Mouse (Mus musculus): ENCODE results near the gene Klkb1. TPM values are rescaled to one million over a fixed set of nuclear protein-coding genes. Genes with fewer than 3 reads are reported as not detected.
"Not testable (repeated sequence)": the region's sequence is repeated elsewhere in the genome, so short reads cannot be mapped to it uniquely, and the experiment has no call there.

Gene Klkb1
- total RNA-seq (2021): under 1 TPM in 1 of 2 experiments, not detected in 1; 0.10 TPM

- intact Hi-C loops (cut with DNase I): no loop called here
Measured at GRCm38 (mm10) chr8:45294687-45295086, at the start of gene Klkb1. Gene Klkb1, minus strand, starts transcription at chr8:45294859.

GRCm38 (mm10) chr8:45344298-45344697, 49.6 kb upstream of the Klkb1 start:
- intact Hi-C loops (cut with DNase I): no loop called here
- DNase-seq: no peak

More at GRCm38 (mm10) chr8:45294687-45295086, at the start of gene Klkb1:
- DNase-seq: no peak

- DNase-seq: no peak
- intact Hi-C loops (cut with DNase I): no loop called here
Measured at GRCm38 (mm10) chr8:45341630-45342628, 47.3 kb upstream of the Klkb1 start.

GRCm38 (mm10) chr8:45333493-45333892, 38.8 kb upstream of the Klkb1 start:
- intact Hi-C loops (cut with DNase I): no loop called here
- DNase-seq: no peak

GRCm38 (mm10) chr8:45332685-45333409, 38.2 kb upstream of the Klkb1 start, which contains the start of gene Cyp4v3:
Gene Cyp4v3, minus strand, starts transcription at chr8:45333216.
- peak; percentile 56 for DNase-seq
- intact Hi-C loops (cut with DNase I): no loop called here

GRCm38 (mm10) chr8:45330856-45331255, 36.2 kb upstream of the Klkb1 start:
- no peak for DNase-seq
- intact Hi-C loops (cut with DNase I): no loop called here

- intact Hi-C loops (cut with DNase I): no loop called here
- DNase-seq: no peak
Measured at GRCm38 (mm10) chr8:45329206-45329980, 34.7 kb upstream of the Klkb1 start.

GRCm38 (mm10) chr8:45327076-45327475, 32.4 kb upstream of the Klkb1 start:
- intact Hi-C loops (cut with DNase I); DNase-seq: not testable (repeated sequence)

GRCm38 (mm10) chr8:45324151-45324550, 29.5 kb upstream of the Klkb1 start:
- no peak for DNase-seq
- intact Hi-C loops (cut with DNase I): no loop called here

- DNase-seq: no peak
- intact Hi-C loops (cut with DNase I): no loop called here
Measured at GRCm38 (mm10) chr8:45321365-45321764, 26.7 kb upstream of the Klkb1 start.

GRCm38 (mm10) chr8:45320930-45321329, 26.3 kb upstream of the Klkb1 start:
- no peak for DNase-seq
- intact Hi-C loops (cut with DNase I): no loop called here

- intact Hi-C loops (cut with DNase I): no loop called here
- no peak for DNase-seq
Measured at GRCm38 (mm10) chr8:45310967-45311366, 16.3 kb upstream of the Klkb1 start.

- intact Hi-C loops (cut with DNase I): no loop called here
- no peak for DNase-seq
Measured at GRCm38 (mm10) chr8:45308366-45308765, 13.7 kb upstream of the Klkb1 start, which contains the start of gene Gm45753. Gene Gm45753, minus strand, starts transcription at chr8:45308466.

GRCm38 (mm10) chr8:45305479-45305878, 10.8 kb upstream of the Klkb1 start:
- no peak for DNase-seq
- intact Hi-C loops (cut with DNase I): no loop called here

GRCm38 (mm10) chr8:45304354-45304753, 9.7 kb upstream of the Klkb1 start:
- intact Hi-C loops (cut with DNase I): no loop called here

GRCm38 (mm10) chr8:45302390-45302789, 7.7 kb upstream of the Klkb1 start:
- peak; percentile 4 for DNase-seq
- intact Hi-C loops (cut with DNase I): no loop called here

More at GRCm38 (mm10) chr8:45304354-45304753, 9.7 kb upstream of the Klkb1 start:
- DNase-seq: no peak

GRCm38 (mm10) chr8:45295276-45295675, 617 bp upstream of the Klkb1 start:
- no peak for DNase-seq
- intact Hi-C loops (cut with DNase I): no loop called here

GRCm38 (mm10) chr8:45291790-45292189, 2.9 kb downstream of the Klkb1 start:
- intact Hi-C loops (cut with DNase I): no loop called here
- peak; percentile 73 for DNase-seq

GRCm38 (mm10) chr8:45281630-45282029, 13.0 kb downstream of the Klkb1 start:
- no peak for DNase-seq
- intact Hi-C loops (cut with DNase I): no loop called here

- intact Hi-C loops (cut with DNase I): no loop called here
- DNase-seq: no peak
Measured at GRCm38 (mm10) chr8:45277453-45277852, 17.2 kb downstream of the Klkb1 start.

- DNase-seq: no peak
- intact Hi-C loops (cut with DNase I): no loop called here
Measured at GRCm38 (mm10) chr8:45274317-45274716, 20.3 kb downstream of the Klkb1 start.
